Mouse (Mus musculus): ENCODE results near the gene Phldb2. TPM values are rescaled to one million over a fixed set of nuclear protein-coding genes. Genes with fewer than 3 reads are reported as not detected.

Phldb2 gene
- polyA plus RNA-seq, 1 experiment, result 1.8 TPM

DNA sequence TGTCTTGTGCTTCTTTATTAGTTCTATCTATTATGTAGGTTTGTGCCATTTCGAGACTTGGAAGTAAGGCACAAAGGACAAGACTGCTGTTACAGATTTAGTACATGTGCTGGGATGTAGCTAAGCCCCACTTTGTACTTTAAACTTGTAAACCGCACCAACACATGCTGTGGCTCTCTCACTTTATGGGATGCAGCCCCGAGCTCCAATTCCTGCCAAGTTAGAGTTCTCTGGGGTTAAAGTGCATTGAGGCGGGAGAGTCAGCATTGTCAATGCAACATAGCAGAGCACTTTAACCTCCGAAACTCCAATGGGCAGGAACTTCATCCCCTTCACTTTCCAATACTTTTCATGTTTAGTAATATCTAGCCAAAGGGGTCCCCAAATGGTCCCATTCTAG lies 224.2 kb downstream of the Phldb2 start:
- TF ChIP-seq POLR2A (IDR thresholded peaks at IDR 0.05; ENCODE audit: control insufficient read depth, extremely low read depth, insufficient read depth, low read length, poor library complexity), result no peak
- TF ChIP-seq CTCF (IDR thresholded peaks at IDR 0.05; ENCODE audit: borderline replicate concordance, control insufficient read depth, extremely low read depth, insufficient read depth, low read length, poor library complexity), result no peak
- Histone ChIP-seq H3K27me3 (ENCODE audit: control insufficient read depth, insufficient read depth, low read length) (no peaks in the 10 kb centered on the region; the same call in 1 of the 2 replicates), H3K36me3 (ENCODE audit: control insufficient read depth, insufficient read depth, low read length) (peaks cover 24% of the 10 kb centered on the region), H3K4me3 (ENCODE audit: control insufficient read depth, insufficient read depth, low read length) (no peak overlapping the region), H3K4me1 (replicated peaks; ENCODE audit: control insufficient read depth, insufficient read depth, low read length) (peaks cover 7% of the 10 kb centered on the region), H3K27ac (ENCODE audit: control insufficient read depth, insufficient read depth, low read length) (no peak overlapping the region)
- WGBS, result 97% methylated on average over 5 of the region's 5 CpGs
- no peak for DNase-seq

DNA sequence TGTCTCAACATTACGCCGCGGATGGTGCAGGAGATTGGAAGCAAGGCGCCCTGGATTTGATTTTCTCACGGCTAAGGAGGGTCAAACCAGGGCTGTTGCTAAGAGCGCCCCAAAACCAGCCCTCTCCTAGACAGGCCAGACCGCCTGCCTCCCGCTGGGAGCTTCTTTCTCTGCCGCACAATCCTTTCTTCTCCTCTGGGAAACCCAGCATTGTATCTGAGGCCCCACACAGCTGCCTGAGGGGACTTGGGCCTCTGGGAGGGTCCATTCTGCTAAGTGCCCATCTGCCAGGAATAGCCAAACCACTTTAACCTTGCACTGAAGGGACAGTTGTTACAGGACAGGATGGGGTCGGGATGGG lies 228.7 kb downstream of the Phldb2 start:
- no peak for DNase-seq
- TF ChIP-seq CTCF (IDR thresholded peaks at IDR 0.05; ENCODE audit: borderline replicate concordance, control insufficient read depth, extremely low read depth, insufficient read depth, low read length, poor library complexity) (no peak), POLR2A (IDR thresholded peaks at IDR 0.05; ENCODE audit: control insufficient read depth, extremely low read depth, insufficient read depth, low read length, poor library complexity) (no peak)
- H3K4me1 ChIP-seq (replicated peaks; ENCODE audit: control insufficient read depth, insufficient read depth, low read length), result peaks cover 11% of the 10 kb centered on the region
- no peak overlapping the region for H3K4me3 ChIP-seq (ENCODE audit: control insufficient read depth, insufficient read depth, low read length)
- H3K27me3 ChIP-seq (ENCODE audit: control insufficient read depth, insufficient read depth, low read length), result no peaks in the 10 kb centered on the region; the same call in 1 of the 2 replicates
- no peak overlapping the region for H3K27ac ChIP-seq (ENCODE audit: control insufficient read depth, insufficient read depth, low read length)
- no peaks in the 10 kb centered on the region for H3K36me3 ChIP-seq (ENCODE audit: control insufficient read depth, insufficient read depth, low read length)
- WGBS, result 30% methylated on average over 10 of the region's 10 CpGs

DNA sequence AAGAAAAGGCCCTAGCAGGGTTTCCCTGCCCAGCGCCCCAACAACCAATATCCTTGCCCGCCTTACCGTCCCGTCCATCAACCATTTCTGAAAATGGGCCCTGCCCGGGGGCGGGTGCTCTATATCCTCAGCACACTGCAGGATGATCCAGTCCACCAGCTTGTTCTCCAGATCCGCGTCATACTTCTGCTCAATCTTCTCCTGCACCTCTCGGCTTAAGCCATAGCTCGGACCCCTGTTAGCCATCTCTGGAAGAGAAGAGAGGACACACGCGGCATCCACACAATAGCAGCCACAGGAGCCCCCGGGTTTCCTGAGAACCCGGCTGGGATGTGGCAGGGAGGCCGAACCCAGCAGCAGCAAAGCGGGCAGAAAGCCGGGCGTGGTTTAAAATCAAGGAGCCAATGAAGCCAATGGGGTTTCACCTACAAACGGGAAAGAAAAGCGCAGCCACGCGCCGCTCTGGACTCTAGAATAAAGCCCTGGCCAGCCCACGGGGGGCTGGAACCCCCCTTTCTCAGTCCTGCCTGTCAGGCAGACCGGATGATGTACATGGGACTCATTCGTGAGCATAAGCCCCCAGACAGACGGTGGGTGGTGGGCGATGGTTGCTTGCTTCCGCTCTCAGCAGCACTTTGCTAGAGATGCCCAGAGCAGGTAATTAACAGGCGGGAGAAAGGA lies 229.2 kb downstream of the Phldb2 start, which contains the start of gene Tagln3:
Gene Tagln3, minus strand, starts transcription at position 548 of the 681 bp plus-strand sequence.
- H3K4me3 ChIP-seq (ENCODE audit: control insufficient read depth, insufficient read depth, low read length), result peak within 1 kb of the TSS; percentile 40
- H3K4me1 ChIP-seq (replicated peaks; ENCODE audit: control insufficient read depth, insufficient read depth, low read length), result peaks cover 11% of the 10 kb centered on the region
- TF ChIP-seq CTCF (IDR thresholded peaks at IDR 0.05; ENCODE audit: borderline replicate concordance, control insufficient read depth, extremely low read depth, insufficient read depth, low read length, poor library complexity), result no peak
- no peak for TF ChIP-seq POLR2A (IDR thresholded peaks at IDR 0.05; ENCODE audit: control insufficient read depth, extremely low read depth, insufficient read depth, low read length, poor library complexity)
- H3K27ac ChIP-seq (ENCODE audit: control insufficient read depth, insufficient read depth, low read length), result no peak within 1 kb of the TSS
- 4% methylated on average over 30 of the region's 30 CpGs for WGBS
- H3K27me3 ChIP-seq (ENCODE audit: control insufficient read depth, insufficient read depth, low read length), result no peaks in the 10 kb centered on the region; the same call in 1 of the 2 replicates
- H3K36me3 ChIP-seq (ENCODE audit: control insufficient read depth, insufficient read depth, low read length), result no peaks in the 10 kb centered on the region
- DNase-seq, result peak; percentile 17

DNA sequence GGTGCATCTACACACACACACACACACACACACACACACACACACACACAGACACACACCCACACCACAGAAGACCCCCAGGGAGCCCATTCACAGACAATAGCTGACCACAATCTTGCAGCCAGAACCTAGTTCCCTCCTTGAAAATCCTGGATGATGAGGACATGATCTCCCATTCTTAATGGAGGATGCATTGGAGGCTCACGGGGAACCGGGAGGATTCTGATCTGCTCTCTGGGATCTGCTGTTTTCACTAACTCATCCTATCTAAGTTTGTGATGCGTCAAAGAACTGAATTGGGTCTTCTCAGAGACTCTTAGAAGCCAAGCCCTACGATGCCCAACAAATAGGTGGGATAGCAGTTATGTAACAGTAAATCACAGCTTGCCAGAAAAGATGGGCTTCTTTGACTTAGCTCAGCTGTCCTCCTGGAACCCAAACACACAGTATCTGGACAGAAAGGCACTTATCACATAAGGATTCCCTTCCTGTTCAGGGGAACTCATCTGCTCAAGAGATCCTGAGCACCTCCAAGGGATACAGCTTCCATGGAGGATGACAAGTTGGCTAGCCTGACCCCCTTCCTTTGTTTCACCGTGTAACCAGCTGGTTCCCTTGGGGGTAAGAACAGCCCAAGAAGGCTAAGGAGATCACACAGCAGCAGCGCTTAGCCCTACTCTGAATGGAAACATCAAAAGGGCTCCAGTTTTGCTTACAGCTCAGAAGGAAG lies 230.1 kb downstream of the Phldb2 start:
- TF ChIP-seq CTCF (IDR thresholded peaks at IDR 0.05; ENCODE audit: borderline replicate concordance, control insufficient read depth, extremely low read depth, insufficient read depth, low read length, poor library complexity) (no peak), POLR2A (IDR thresholded peaks at IDR 0.05; ENCODE audit: control insufficient read depth, extremely low read depth, insufficient read depth, low read length, poor library complexity) (no peak)
- no peaks in the 10 kb centered on the region for H3K36me3 ChIP-seq (ENCODE audit: control insufficient read depth, insufficient read depth, low read length)
- H3K27me3 ChIP-seq (ENCODE audit: control insufficient read depth, insufficient read depth, low read length), result no peaks in the 10 kb centered on the region; the same call in 1 of the 2 replicates
- H3K4me3 ChIP-seq (ENCODE audit: control insufficient read depth, insufficient read depth, low read length), result no peak overlapping the region
- H3K27ac ChIP-seq (ENCODE audit: control insufficient read depth, insufficient read depth, low read length), result no peak overlapping the region
- H3K4me1 ChIP-seq (replicated peaks; ENCODE audit: control insufficient read depth, insufficient read depth, low read length), result peaks cover 11% of the 10 kb centered on the region
- DNase-seq, result no peak
- 81% methylated on average over 6 of the region's 6 CpGs for WGBS

DNA sequence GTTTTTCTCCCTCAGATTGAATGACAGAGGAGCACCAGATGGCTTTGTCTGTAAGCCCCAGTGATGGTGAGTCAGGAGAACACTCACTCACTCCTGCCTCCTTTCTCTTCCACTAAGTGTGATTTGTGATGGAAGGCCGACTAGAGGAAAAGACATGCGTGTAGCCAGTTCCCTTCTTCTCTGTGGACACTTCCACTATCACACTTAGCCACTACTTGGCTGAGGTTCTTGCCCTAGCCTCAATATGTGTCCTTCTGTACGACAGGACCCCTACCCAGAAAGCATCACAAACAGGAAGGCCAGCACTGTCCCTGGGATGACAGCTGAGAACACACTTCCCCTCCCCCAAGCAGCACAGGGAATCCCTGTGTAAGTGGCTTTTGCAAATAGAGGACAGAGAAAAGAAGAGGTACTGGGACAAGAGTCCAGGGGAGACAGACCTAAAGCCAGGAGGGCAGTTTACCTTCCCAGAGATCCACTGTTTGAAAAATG lies 230.9 kb downstream of the Phldb2 start:
- TF ChIP-seq POLR2A (IDR thresholded peaks at IDR 0.05; ENCODE audit: control insufficient read depth, extremely low read depth, insufficient read depth, low read length, poor library complexity), result no peak
- TF ChIP-seq CTCF (IDR thresholded peaks at IDR 0.05; ENCODE audit: borderline replicate concordance, control insufficient read depth, extremely low read depth, insufficient read depth, low read length, poor library complexity), result no peak
- DNase-seq, result no peak
- Histone ChIP-seq H3K36me3 (ENCODE audit: control insufficient read depth, insufficient read depth, low read length) (no peaks in the 10 kb centered on the region), H3K27ac (ENCODE audit: control insufficient read depth, insufficient read depth, low read length) (no peak overlapping the region), H3K27me3 (ENCODE audit: control insufficient read depth, insufficient read depth, low read length) (no peaks in the 10 kb centered on the region; the same call in 1 of the 2 replicates), H3K4me3 (ENCODE audit: control insufficient read depth, insufficient read depth, low read length) (no peak overlapping the region), H3K4me1 (replicated peaks; ENCODE audit: control insufficient read depth, insufficient read depth, low read length) (peaks cover 11% of the 10 kb centered on the region)
- WGBS, result 74% methylated on average over 3 of the region's 3 CpGs

DNA sequence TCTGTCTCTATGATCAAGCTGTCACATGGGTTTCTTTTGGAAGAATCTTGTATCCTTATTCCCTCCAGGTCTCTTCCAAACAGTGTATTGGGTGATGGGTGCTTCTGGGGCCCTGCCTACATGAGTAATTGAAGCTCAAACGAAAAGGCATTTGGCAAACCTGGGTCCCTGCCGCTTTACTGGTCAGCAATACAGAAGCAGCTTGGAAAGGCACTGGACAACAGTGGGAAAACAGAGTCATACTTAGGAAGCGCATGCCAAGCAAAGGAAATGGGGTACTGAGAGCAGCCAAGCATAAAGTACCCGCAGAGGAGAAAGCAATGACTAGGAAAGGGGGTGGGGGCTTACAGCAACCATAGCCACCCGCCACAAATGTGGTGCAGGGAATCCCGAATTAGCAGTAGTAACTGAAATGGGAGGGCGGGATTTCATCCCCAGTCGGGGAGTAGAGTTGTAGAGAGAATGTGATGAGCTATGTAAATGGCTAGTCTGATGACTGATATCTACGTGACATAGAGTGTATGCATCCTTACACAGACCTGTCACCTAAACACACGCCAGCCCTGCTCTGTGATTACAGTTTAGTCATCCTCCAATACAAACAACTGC lies 233.3 kb downstream of the Phldb2 start:
- H3K27me3 ChIP-seq (ENCODE audit: control insufficient read depth, insufficient read depth, low read length), result no peaks in the 10 kb centered on the region; the same call in 1 of the 2 replicates
- no peak overlapping the region for H3K27ac ChIP-seq (ENCODE audit: control insufficient read depth, insufficient read depth, low read length)
- WGBS, result 92% methylated on average over 10 of the region's 10 CpGs
- H3K36me3 ChIP-seq (ENCODE audit: control insufficient read depth, insufficient read depth, low read length), result no peaks in the 10 kb centered on the region
- H3K4me3 ChIP-seq (ENCODE audit: control insufficient read depth, insufficient read depth, low read length), result no peak overlapping the region
- DNase-seq, result no peak
- no peak for TF ChIP-seq POLR2A (IDR thresholded peaks at IDR 0.05; ENCODE audit: control insufficient read depth, extremely low read depth, insufficient read depth, low read length, poor library complexity)
- TF ChIP-seq CTCF (IDR thresholded peaks at IDR 0.05; ENCODE audit: borderline replicate concordance, control insufficient read depth, extremely low read depth, insufficient read depth, low read length, poor library complexity), result no peak
- peaks cover 11% of the 10 kb centered on the region for H3K4me1 ChIP-seq (replicated peaks; ENCODE audit: control insufficient read depth, insufficient read depth, low read length)

Measured in thymus, adult 2 months (tissue).